Mouse (Mus musculus): Measurements from ENCODE around the gene Rasgrp1.

Gene Rasgrp1

DNA sequence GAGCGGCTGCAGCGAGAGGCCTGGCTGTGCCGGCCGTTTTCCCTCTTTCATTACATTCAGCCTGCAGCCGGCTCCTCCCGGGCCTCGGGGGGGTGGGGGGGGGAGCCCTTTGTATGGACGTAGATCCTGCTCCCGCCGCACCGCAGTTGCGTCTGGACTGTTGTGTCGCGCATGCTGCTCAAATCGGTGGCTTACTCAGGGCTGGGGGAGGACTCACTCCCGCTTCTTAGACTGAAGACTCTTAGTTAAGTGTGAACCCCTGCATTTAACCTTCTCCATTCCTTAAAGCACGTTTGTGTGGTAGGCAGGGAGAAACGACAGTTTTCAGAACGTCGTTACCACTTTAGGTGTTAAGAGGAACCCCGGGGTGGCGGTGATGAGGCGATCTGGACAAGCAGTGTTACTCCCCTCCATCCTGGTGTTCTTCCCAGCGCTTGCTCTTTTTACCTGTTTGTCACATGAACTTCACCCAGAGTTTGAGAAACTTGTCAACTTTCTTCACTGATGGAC, 92.7 kb downstream of the Rasgrp1 start:
- peak; percentile 65 for ATAC-seq (ENCODE audit: low TSS enrichment)

GRCm38 (mm10) chr2:117249255-117250000, 93.4 kb downstream of the Rasgrp1 start, which contains the start of gene Fam98b:
Fam98b (plus strand) TSS chr2:117249739.
- peak; percentile 98 for ATAC-seq (ENCODE audit: low TSS enrichment)

DNA sequence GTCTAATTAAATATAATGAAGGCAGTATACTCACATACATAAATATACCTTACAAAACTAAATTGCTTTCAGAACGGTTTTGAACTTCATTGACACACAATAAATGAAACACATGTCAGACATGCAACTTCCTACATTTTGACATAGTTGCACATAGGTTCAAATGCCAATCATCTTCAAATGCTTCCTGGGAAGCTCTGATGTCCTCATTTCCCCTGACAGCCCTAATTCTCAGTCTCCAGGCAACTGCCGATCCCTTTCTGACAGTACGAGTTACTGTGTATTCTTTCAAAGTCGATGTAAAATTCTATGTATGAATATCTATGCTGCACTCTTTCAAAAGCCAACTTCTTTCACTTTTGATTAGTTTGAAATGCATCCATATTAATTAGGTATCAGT, 100.8 kb downstream of the Rasgrp1 start:
- ATAC-seq (ENCODE audit: low TSS enrichment) = no peak

GRCm38 (mm10) chr2:117231257-117231656, 111.5 kb downstream of the Rasgrp1 start:
- peak; percentile 86 for ATAC-seq (ENCODE audit: low TSS enrichment)

- no peak for ATAC-seq (ENCODE audit: low TSS enrichment)
Observed at GRCm38 (mm10) chr2:117230261-117230660, 112.5 kb downstream of the Rasgrp1 start.
